Mouse (Mus musculus) intestine, postnatal 0 days (tissue): ENCODE results near the gene Cltc. TPM values are rescaled to one million over a fixed set of nuclear protein-coding genes. Genes with fewer than 3 reads are reported as not detected.
"Not testable (repeated sequence)": the region's sequence is repeated elsewhere in the genome, so short reads cannot be mapped to it uniquely, and the experiment has no call there.

Source experiments
- ATAC-seq: fragments of 200-750 bp; cut with Nextera tagmentation; 2 replicates; pipeline ENCODE4 v1.8.0; 2017; ENCODE audit warnings: mild to moderate bottlenecking, moderate TSS enrichment, moderate library complexity
- H3K27ac ChIP-seq: fragments of 300-500 bp; sonication (generic); 2 replicates; pipeline ENCODE4 v1.5.1; 2014; ENCODE audit warnings: mild to moderate bottlenecking, low read depth, low read length, moderate library complexity
- H3K27me3 ChIP-seq: fragments of 300-500 bp; sonication (generic); replicated peaks from 2 replicates; pipeline ENCODE4 v1.6.1; 2014; ENCODE audit warnings: low read length, mixed read lengths; ENCODE audit not compliant: control insufficient read depth, insufficient read depth
- H3K36me3 ChIP-seq: fragments of 300-500 bp; sonication (generic); 2 replicates; pipeline ENCODE4 v1.6.1; 2014; ENCODE audit warnings: mild to moderate bottlenecking, moderate library complexity; ENCODE audit not compliant: control insufficient read depth, insufficient read depth
- H3K4me1 ChIP-seq: fragments of 300-500 bp; sonication (generic); replicated peaks from 2 replicates; pipeline ENCODE4 v1.6.1; 2014; ENCODE audit warnings: antibody characterized with exemption, low read length, mixed read lengths; ENCODE audit not compliant: control insufficient read depth, insufficient read depth
- H3K4me2 ChIP-seq: fragments of 300-500 bp; sonication (generic); replicated peaks from 2 replicates; pipeline ENCODE4 v1.6.1; 2014; ENCODE audit warnings: low read depth, mild to moderate bottlenecking, moderate library complexity
- H3K4me3 ChIP-seq: fragments of 300-500 bp; sonication (generic); 2 replicates; pipeline ENCODE4 v1.5.1; 2014; ENCODE audit warnings: low read depth, low read length
- H3K9ac ChIP-seq: fragments of 300-500 bp; sonication (generic); 2 replicates; pipeline ENCODE4 v1.6.1; 2014; ENCODE audit warnings: mild to moderate bottlenecking, low read depth, low read length
- H3K9me3 ChIP-seq: fragments of 300-500 bp; sonication (generic); 2 replicates; pipeline ENCODE4 v1.6.1; 2016; ENCODE audit warnings: mixed run types; ENCODE audit not compliant: control insufficient read depth
- CTCF ChIP-seq: sonication (generic); IDR thresholded peaks from 2 replicates; pipeline ENCODE4 v1.5.1; 2016; ENCODE audit warnings: low read depth, mild to moderate bottlenecking, control low read depth, antibody characterized with exemption, moderate library complexity
- WGBS: fragments of 180-500 bp; shearing (Covaris S2); extraction: QIAGEN DNeasy Blood & Tissue Kit; methylation state at CpG from one replicate; pipeline ENCODE4 v1.1.7; 2014; 5-methylcytosine and 5-hydroxymethylcytosine counted together
- polyA plus RNA-seq: library from polyadenylated mRNA; unstranded; fragments of >200 nt; fragmentation: Nextera tagmentation; extraction: Ambion mirVana; gene quantifications from 2 replicates; pipeline ENCODE4 v1.2.1, GENCODE M21; 2015

The Cltc gene
- polyA plus RNA-seq, 1 experiment from 2014 or later = 87.3 TPM

DNA sequence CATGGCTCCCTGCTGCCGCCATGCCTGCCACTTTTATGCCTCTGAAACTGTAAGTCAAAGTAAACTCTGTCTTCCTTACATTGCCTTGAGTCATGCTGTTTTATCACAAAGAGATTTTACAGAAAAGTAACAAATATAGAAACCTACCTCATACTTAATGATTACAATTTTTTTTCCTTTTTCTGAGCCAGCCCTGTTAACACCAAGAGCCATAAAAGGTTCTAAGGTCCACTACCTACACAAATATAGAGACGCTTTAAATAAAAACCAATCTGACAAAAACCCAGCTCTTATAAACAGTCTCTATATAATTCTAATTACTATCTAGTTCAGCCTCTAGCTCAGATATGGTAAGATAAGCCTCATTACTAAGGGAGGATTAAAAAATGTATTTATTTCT is 7.1 kb upstream of the Cltc start:
- Histone ChIP-seq H3K9ac (no peak overlapping the region), H3K4me2 (no peak overlapping the region), H3K4me1 (no peaks in the 10 kb centered on the region), H3K27ac (0 out of 2 replicates have a peak overlapping the region, but pooled peaks have one; percentile 5), H3K4me3 (no peak overlapping the region), H3K9me3 (no peaks in the 10 kb centered on the region), H3K27me3 (no peaks in the 10 kb centered on the region), H3K36me3 (no peaks in the 10 kb centered on the region)
- 49% methylated on average over 2 of the region's 2 CpGs for WGBS
- no peak for TF ChIP-seq CTCF
- peak; percentile 60 for ATAC-seq

DNA sequence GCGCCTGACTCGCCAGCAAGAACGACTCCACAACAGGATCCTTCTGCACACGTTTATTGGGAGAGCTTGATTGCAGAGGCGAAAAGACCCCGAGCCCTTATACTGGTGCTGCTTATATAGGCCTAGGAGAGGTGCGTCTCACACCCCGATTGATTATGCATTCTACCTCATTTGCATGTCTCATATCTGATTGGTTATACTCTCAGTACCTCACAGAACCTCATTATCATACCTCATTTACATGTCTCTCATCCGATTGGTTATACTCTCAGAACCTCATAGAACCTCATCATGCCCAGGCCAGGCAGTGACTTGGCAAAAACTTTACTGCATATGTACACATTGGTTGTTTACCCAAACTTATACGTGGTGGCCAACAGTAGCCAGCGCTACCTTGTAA is 5.8 kb upstream of the Cltc start:
- H3K9ac ChIP-seq, H3K4me3 ChIP-seq, H3K27ac ChIP-seq, H3K27me3 ChIP-seq, H3K4me2 ChIP-seq, H3K9me3 ChIP-seq, H3K4me1 ChIP-seq, ATAC-seq, H3K36me3 ChIP-seq: not testable (repeated sequence)
- WGBS = 94% methylated on average over 11 of the region's 11 CpGs

DNA sequence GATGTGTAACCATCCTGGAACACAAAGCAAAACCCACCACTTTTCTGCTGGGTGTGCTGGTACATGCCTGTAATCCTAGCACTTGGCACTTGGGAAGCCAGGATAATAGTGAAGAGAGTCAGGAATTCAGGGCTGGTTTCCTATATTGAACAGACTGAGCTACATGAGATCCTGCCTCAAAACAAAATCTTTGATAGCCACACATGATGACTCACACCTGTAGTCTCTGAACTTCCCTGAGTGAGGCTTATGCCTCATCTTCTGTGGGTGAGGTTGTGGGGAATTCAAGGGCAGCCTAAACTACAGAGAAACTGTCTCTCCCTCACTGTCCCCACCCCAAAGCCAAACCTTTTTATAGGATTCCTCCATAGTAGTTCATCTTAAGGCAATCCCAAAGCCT is 3.0 kb upstream of the Cltc start:
- Histone ChIP-seq H3K4me2 (no peak overlapping the region), H3K36me3 (no peaks in the 10 kb centered on the region), H3K9me3 (no peaks in the 10 kb centered on the region), H3K4me3 (no peak overlapping the region), H3K27me3 (no peaks in the 10 kb centered on the region), H3K4me1 (0 out of 2 replicates have a peak, but pooled peaks cover 4% of the 10 kb centered on the region), H3K9ac (no peak overlapping the region), H3K27ac (no peak overlapping the region)
- ATAC-seq = no peak
- TF ChIP-seq CTCF = no peak

DNA sequence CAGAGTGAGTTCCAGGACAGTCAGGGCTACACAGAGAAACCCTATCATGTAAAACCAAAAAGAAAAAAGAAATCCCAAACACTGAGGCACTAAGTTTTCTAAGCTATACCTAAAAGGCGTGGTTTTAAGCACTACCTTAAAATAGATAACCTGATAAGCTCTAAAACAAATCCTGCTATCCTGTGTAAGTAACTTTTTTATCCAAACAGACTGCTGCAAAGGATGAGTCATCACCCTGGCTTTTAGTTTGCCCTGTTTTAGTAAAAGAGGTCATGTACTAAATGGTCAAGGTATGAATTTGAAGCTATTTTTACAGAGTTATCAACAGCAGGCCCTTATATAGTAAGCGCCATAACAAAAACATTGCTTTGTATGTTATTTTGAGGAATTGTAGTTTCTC is 2.5 kb upstream of the Cltc start:
- Histone ChIP-seq H3K4me1 (0 out of 2 replicates have a peak, but pooled peaks cover 4% of the 10 kb centered on the region), H3K4me2 (no peak overlapping the region)
- WGBS = 88% methylated on average over 2 of the region's 2 CpGs

DNA sequence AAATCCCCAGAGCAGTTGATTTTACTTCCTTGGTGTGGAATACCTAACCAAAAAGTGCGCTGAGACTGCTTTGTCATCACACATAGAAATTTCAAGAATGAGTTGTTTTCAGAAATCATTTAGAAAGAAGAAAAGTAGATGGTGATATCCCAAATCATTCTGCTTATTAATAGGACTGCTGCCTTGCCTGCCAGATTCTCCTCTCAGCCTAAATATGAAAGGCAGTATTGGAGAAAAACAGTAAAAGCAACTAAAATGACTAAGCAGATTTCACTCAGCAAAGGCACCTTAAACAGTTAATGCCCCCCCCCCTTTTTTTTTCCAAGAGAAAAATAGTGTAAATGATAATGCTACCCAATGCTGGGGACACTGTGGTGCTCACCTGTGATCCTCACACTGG is 1.9 kb upstream of the Cltc start:
- H3K36me3 ChIP-seq = no peaks in the 10 kb centered on the region
- TF ChIP-seq CTCF = no peak
- 0 out of 2 replicates have a peak, but pooled peaks cover 4% of the 10 kb centered on the region for H3K4me1 ChIP-seq
- no peak overlapping the region for H3K4me2 ChIP-seq
- ATAC-seq = no peak
- H3K4me3 ChIP-seq = no peak overlapping the region
- no peaks in the 10 kb centered on the region for H3K27me3 ChIP-seq
- 91% methylated on average over 1 of the region's 1 CpGs for WGBS
- H3K9ac ChIP-seq = no peak overlapping the region
- H3K27ac ChIP-seq = no peak overlapping the region
- H3K9me3 ChIP-seq = no peaks in the 10 kb centered on the region

More for the DNA sequence above, 2.5 kb upstream of the Cltc start:
- Histone ChIP-seq H3K9me3 (no peaks in the 10 kb centered on the region), H3K4me3 (no peak overlapping the region), H3K27ac (no peak overlapping the region), H3K9ac (no peak overlapping the region), H3K27me3 (no peaks in the 10 kb centered on the region), H3K36me3 (no peaks in the 10 kb centered on the region)
- TF ChIP-seq CTCF = no peak
- no peak for ATAC-seq

DNA sequence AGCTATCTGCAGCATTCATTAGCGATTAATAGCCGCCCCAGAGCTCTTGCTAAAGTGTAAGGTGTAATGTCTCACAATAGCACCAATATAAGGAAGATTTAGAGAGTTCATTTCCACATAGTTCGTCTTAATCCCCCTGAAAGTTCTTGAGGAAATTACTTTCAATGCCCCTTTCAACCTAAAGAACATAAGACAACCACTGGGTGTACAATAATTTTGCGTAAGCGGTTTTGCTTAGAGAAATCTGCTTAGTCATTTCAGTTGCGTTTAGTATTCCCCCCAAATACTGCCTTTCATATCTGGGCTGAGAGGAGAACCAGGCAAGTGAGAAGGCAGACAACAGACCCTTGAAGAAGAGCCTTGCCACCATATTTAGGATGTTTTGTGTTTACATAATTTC is 1.2 kb upstream of the Cltc start:
- peak overlapping the region; percentile 92 for H3K9ac ChIP-seq
- no peaks in the 10 kb centered on the region for H3K9me3 ChIP-seq
- ATAC-seq = no peak
- no peak for TF ChIP-seq CTCF
- H3K4me3 ChIP-seq = peak overlapping the region; percentile 85
- 0 out of 2 replicates have a peak, but pooled peaks cover 4% of the 10 kb centered on the region for H3K4me1 ChIP-seq
- H3K36me3 ChIP-seq = no peaks in the 10 kb centered on the region
- no peaks in the 10 kb centered on the region for H3K27me3 ChIP-seq
- H3K4me2 ChIP-seq = peak overlapping the region; percentile 77
- H3K27ac ChIP-seq = peak overlapping the region; percentile 98
- WGBS = 19% methylated on average over 6 of the region's 6 CpGs

DNA sequence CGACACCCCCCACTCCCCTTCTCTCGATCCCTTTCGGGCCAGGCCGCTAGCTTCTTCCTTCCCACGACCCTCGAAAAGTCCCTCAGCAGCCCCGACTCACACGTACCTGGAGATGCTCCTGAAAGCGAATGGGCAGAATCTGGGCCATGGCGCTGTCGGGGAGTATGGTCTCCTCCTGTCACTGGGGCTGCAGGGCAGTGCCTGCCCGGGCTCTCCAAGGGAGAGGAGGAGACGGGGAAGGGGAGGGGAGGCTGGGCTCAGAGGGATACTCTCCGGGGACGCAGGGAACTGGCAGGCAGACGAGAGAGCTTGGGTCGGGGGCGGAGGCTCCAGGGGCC is 254 bp downstream of the Cltc start:
- Histone ChIP-seq H3K4me1 (peaks cover 10% of the 10 kb centered on the region; the same call in 1 of the 2 replicates), H3K4me3 (peak overlapping the region; percentile 85), H3K27me3 (no peaks in the 10 kb centered on the region), H3K4me2 (peak overlapping the region; percentile 77), H3K9ac (peak overlapping the region; percentile 92), H3K27ac (peak overlapping the region; percentile 98), H3K36me3 (no peaks in the 10 kb centered on the region), H3K9me3 (no peaks in the 10 kb centered on the region)
- 1% methylated on average over 18 of the region's 18 CpGs for WGBS
- TF ChIP-seq CTCF = no peak
- peak; percentile 20; the same call in 1 of the 2 replicates for ATAC-seq
